Mouse (Mus musculus) erythroblast, adult 5-6 weeks (primary cell): ENCODE data around the gene Zfp202. TPM values are rescaled to one million over a fixed set of nuclear protein-coding genes. Genes with fewer than 3 reads are reported as not detected.
"Not testable (repeated sequence)": the region's sequence is repeated elsewhere in the genome, so short reads cannot be mapped to it uniquely, and the experiment has no call there.

Source experiments
- ATAC-seq: replicated peaks from 2 replicates; pipeline ENCODE4 v1.8.0; 2016; ENCODE audit warnings: moderate number of reproducible peaks, mild to moderate bottlenecking, moderate TSS enrichment, inconsistent platforms; ENCODE audit not compliant: poor library complexity, low FRiP score, severe bottlenecking
- total RNA-seq, 2 experiments: library from RNA; stranded (forward) in 1 of 2; stranded (reverse) in 1 of 2; fragments of 150-400 nt in 1 of 2; fragments of 200-764, 138-1000 nt in 1 of 2; gene quantifications; 2 replicates each; pipeline versions ENCODE4 v1.2.3 to v1.2.4; 2015 to 2017; ENCODE audit warnings: low replicate concordance in 2 of 2

Gene Zfp202
- total RNA-seq (2015; ENCODE audit: low replicate concordance): not detected in 2 replicates
- total RNA-seq (2017; ENCODE audit: low replicate concordance): 0.42 TPM in 1 of 2 replicates, not detected in the other

- no peak for ATAC-seq
These were observed at the start of gene Zfp202 for GRCm38 (mm10) chr9:40192098-40193038. Gene Zfp202, plus strand, starts transcription at chr9:40192316.

DNA sequence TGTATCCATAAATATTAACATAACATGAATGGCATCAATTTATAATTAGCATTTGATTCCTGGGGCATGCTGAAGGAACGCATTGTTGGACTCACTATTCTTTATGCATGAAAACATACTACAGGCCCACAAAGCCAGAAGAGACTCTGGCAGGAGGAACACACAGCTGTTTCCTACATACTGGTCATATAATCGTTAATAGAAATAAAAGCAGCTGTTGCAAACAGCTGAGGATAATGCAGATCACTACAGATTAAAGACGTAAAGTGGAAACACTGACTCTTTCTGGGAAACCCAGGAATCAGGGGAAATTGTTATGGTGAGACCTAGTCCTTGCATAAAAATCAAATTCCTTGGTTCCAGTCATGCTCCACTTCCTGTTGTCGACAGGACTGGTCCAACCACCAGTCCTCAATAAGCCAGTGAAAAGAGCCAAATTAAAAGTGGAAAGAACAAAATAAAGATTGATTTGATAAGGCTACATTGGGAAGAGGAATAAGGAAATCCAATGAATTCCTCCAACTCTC, 36.9 kb upstream of the Zfp202 start:
- ATAC-seq: no peak

GRCm38 (mm10) chr9:40166446-40166845, 25.7 kb upstream of the Zfp202 start:
- no peak for ATAC-seq

GRCm38 (mm10) chr9:40177017-40177416, 15.1 kb upstream of the Zfp202 start:
- no peak for ATAC-seq

DNA sequence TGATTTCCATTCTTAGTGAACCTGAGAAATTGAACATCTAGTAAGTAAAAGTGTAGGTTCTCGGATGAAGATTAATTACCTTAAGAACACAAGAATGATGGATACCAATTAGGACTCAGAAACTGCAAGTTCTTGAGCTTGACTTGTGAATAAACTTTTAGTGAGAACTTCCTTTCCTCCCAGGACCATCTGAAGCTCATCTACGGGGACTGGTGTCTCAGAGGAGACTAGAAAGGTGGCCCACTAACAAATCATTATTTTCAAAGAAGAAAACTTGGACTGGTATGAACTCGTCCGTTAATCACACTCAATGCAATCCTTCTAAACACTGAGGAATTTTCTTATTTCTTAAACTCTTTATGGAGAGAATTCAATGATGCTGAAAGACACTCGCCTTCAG, 11.5 kb upstream of the Zfp202 start, which contains the start of gene Olfr986:
Gene Olfr986, plus strand, starts transcription at position 301 of the 400 bp plus-strand sequence.
- ATAC-seq: no peak

GRCm38 (mm10) chr9:40185166-40185565, 7.0 kb upstream of the Zfp202 start:
- ATAC-seq: not testable (repeated sequence)

DNA sequence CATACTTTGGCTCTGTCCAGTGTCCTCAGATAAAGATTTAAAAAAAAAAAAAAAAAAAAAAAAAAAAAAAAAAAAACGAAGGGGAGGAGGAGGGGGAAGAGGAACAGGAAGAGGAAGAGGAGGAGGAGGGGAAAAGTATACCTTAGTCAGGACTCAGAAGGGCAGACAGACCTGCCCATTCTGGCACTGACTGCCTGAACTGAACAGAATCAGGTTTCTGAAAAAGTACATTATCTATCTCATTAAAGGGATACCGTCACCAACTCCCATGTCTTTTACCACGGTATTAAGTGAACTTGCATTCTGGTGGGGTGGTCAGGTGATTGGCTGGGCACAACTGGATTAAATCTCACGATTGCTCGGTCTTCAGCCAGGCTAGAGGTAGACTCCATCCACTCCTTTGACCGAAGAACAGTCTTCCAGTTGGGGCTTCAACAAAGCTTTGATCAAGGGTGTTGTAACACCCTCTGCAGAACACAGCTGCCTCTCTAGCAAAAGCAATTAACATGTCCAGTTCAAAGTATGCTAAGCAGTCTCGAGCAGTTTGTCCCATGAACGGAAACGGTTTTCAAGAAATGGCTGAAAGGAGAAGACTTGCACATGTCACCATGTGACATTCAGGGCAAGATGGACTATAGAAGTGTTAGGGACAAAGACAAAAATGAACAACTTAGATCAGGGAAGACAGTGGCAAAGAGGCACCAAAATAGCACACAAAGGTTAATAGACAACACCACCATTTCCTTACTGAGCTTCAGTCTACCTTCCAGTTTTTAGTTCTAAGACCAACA, 835 bp upstream of the Zfp202 start:
- ATAC-seq: no peak

GRCm38 (mm10) chr9:40195981-40196380, 3.9 kb downstream of the Zfp202 start:
- ATAC-seq: no peak

GRCm38 (mm10) chr9:40206546-40206950, 14.4 kb downstream of the Zfp202 start:
- no peak for ATAC-seq

DNA sequence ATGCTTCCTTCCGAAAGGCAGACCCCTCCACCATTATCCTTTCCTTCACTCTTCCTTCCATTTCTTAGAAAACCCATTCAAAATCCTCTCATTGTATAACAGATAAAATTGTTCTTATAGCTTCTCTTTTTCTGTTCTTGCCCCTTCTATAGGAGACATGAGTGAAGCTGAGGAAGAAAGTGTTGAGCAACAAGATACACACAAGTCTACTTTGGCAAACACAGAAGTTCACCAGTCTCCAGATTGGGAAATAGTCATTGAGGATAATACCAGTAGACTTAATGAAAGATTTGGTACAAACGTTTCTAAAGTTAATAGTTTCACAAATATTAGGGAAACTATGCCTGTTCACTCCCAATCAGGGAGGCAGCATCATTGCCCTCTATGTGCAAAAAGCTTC, 18.6 kb downstream of the Zfp202 start:
- no peak for ATAC-seq

- ATAC-seq: no peak
These were observed 21.9 kb downstream of the Zfp202 start for GRCm38 (mm10) chr9:40214058-40214457.

- ATAC-seq: no peak
These were observed 24.5 kb downstream of the Zfp202 start for GRCm38 (mm10) chr9:40216651-40217050.

DNA sequence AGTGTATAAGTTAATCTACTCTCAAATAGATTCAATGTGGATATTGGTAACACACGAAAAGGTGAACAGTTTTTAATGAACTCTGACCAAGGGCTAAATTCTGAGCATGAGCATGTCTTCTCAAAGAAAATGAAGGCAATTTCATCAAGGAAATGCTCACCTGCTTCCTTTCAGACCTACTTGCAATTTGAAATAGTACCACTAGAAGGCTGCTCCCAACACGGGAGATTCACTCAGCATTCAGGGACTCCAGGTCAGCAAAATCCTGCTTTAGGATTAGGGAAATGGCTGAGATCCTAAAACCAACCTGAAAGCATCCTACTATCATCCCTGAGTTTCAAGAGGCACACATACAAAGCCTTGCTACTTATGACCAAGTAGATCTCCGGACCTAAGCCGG, 32.2 kb downstream of the Zfp202 start:
- no peak for ATAC-seq

GRCm38 (mm10) chr9:40227874-40228789, 36.0 kb downstream of the Zfp202 start:
- no peak for ATAC-seq

GRCm38 (mm10) chr9:40228804-40229331, 36.8 kb downstream of the Zfp202 start:
- no peak for ATAC-seq

DNA sequence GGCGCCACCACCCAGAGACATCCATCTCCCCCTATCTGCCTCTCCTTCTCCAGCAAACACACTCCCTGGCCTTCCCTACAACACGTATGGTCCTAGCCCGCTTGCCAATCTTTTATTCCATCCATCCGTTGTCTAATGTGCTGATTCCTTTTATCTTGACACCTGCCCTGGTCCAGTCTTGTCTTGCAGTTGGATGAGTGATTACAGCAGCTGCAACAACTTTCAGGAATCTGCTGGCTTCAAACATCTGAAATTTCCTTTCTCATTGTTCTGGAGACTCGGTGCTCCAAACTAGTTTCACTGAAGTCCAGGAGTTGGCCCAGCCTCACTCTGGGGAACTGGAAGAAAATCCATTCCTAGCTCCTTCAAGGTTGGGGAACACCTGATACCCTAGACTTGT, 37.4 kb downstream of the Zfp202 start:
- ATAC-seq: no peak

GRCm38 (mm10) chr9:40231019-40231418, 38.9 kb downstream of the Zfp202 start:
- ATAC-seq: no peak

GRCm38 (mm10) chr9:40234233-40235072, 42.3 kb downstream of the Zfp202 start:
- no peak for ATAC-seq
